22 mouse cellular contexts compared by ENCODE assay signal in genomic region chr10:73753876-73754275, GRCm38 (mm10).
"Had no signal": no experiment of that assay in that cellular context is flagged by ENCODE, and none has a peak within 500 bp of the region (broad histone marks: within the 10 kb centered on the region; RNA-seq: fewer than 3 reads in every experiment).

No protein-coding gene starts in this region.

- H3K4me1 ChIP-seq: lung, embryonic 15.5 days; midbrain, embryonic 10.5 days; midbrain, embryonic 12.5 days; neural tube, embryonic 13.5 days; neural tube, embryonic 15.5 days; stomach, embryonic 15.5 days had no signal

- H3K4me2 ChIP-seq: lung, embryonic 15.5 days; midbrain, embryonic 12.5 days; neural tube, embryonic 13.5 days; neural tube, embryonic 15.5 days; stomach, embryonic 15.5 days had no signal

- H3K36me3 ChIP-seq: lung, embryonic 15.5 days; midbrain, embryonic 10.5 days; midbrain, embryonic 12.5 days; neural tube, embryonic 13.5 days; neural tube, embryonic 15.5 days; stomach, embryonic 15.5 days had no signal

- H3K9ac ChIP-seq: liver, postnatal 0 days; lung, embryonic 15.5 days; midbrain, embryonic 12.5 days; neural tube, embryonic 13.5 days; neural tube, embryonic 15.5 days; stomach, embryonic 15.5 days had no signal

- DNase-seq: liver, postnatal 0 days; lung, adult 2 months; lung, postnatal 14 days; lung, postnatal 4 days; midbrain, embryonic 14.5 days; retina, postnatal 1 day; right cerebral cortex, adult 18-20 months; right cerebral cortex, postnatal 25 days; right cerebral cortex, postnatal 4 days; thymus, adult 2 months; thymus, postnatal 25 days; thymus, postnatal 4 days had no signal

- ATAC-seq: liver, postnatal 0 days; lung, postnatal 0 days; midbrain, embryonic 16.5 days had no signal

- H3K9me3 ChIP-seq: lung, embryonic 15.5 days; midbrain, embryonic 10.5 days; midbrain, embryonic 12.5 days; neural tube, embryonic 13.5 days; neural tube, embryonic 15.5 days; stomach, embryonic 15.5 days had no signal

- H3K27ac ChIP-seq: lung, embryonic 15.5 days; midbrain, embryonic 10.5 days; midbrain, embryonic 12.5 days; neural tube, embryonic 13.5 days; neural tube, embryonic 15.5 days; stomach, embryonic 15.5 days; stomach, postnatal 0 days had no signal

- H3K27me3 ChIP-seq: lung, embryonic 15.5 days; midbrain, embryonic 12.5 days; neural tube, embryonic 13.5 days; neural tube, embryonic 15.5 days; stomach, embryonic 15.5 days had no signal

- H3K4me3 ChIP-seq: lung, embryonic 15.5 days; midbrain, embryonic 10.5 days; midbrain, embryonic 12.5 days; myocyte; neural tube, embryonic 13.5 days; neural tube, embryonic 15.5 days; stomach, embryonic 15.5 days had no signal
